Mouse (Mus musculus) embryonic facial prominence, embryonic 13.5 days (tissue): ENCODE data around the gene Bricd5. TPM values are rescaled to one million over a fixed set of nuclear protein-coding genes. Genes with fewer than 3 reads are reported as not detected.

Source experiments
- ATAC-seq: fragments of 200-750 bp; cut with Nextera tagmentation; 2 replicates; pipeline ENCODE4 v1.8.0; 2017; ENCODE audit warnings: low read depth; ENCODE audit not compliant: insufficient number of reproducible peaks, insufficient read depth, low FRiP score, low TSS enrichment
- H3K27ac ChIP-seq: fragments of 300-500 bp; sonication (generic); 2 replicates; pipeline ENCODE4 v1.5.1; 2015; ENCODE audit warnings: moderate library complexity, mild to moderate bottlenecking, inconsistent platforms
- H3K27me3 ChIP-seq: fragments of 300-500 bp; sonication (generic); 2 replicates; pipeline ENCODE4 v1.6.1; 2015; ENCODE audit warnings: mild to moderate bottlenecking, inconsistent platforms
- H3K36me3 ChIP-seq: fragments of 300-500 bp; sonication (generic); 2 replicates; pipeline ENCODE4 v1.6.1; 2015; ENCODE audit warnings: mild to moderate bottlenecking, inconsistent platforms
- H3K4me1 ChIP-seq: fragments of 300-500 bp; sonication (generic); 2 replicates; pipeline ENCODE4 v1.6.1; 2015; ENCODE audit warnings: inconsistent platforms
- H3K4me2 ChIP-seq: fragments of 300-500 bp; sonication (generic); 2 replicates; pipeline ENCODE4 v1.6.1; 2015; ENCODE audit warnings: moderate library complexity, mild to moderate bottlenecking, inconsistent platforms
- H3K4me3 ChIP-seq: fragments of 300-500 bp; sonication (generic); 2 replicates; pipeline ENCODE4 v1.5.1; 2015; ENCODE audit warnings: mild to moderate bottlenecking, inconsistent platforms
- H3K9ac ChIP-seq: fragments of 300-500 bp; sonication (generic); 2 replicates; pipeline ENCODE4 v1.6.1; 2015; ENCODE audit warnings: mild to moderate bottlenecking, inconsistent platforms
- H3K9me3 ChIP-seq: fragments of 300-500 bp; sonication (generic); 2 replicates; pipeline ENCODE4 v1.6.1; 2016; ENCODE audit warnings: inconsistent platforms
- WGBS: fragments of 180-500 bp; shearing (Covaris S2); methylation state at CpG from one replicate; pipeline ENCODE4 v1.1.7; 2015; ENCODE audit warnings: mixed read lengths; 5-methylcytosine and 5-hydroxymethylcytosine counted together
- polyA plus RNA-seq: library from polyadenylated mRNA; unstranded; fragments of >200 nt; fragmentation: Nextera tagmentation; extraction: Ambion mirVana; gene quantifications from 2 replicates; pipeline ENCODE4 v1.2.1, GENCODE M21; 2015

Gene Bricd5
- polyA plus RNA-seq, 1 experiment from 2014 or later: not detected

GRCm38 (mm10) chr17:24507129-24507664, 33.5 kb downstream of the Bricd5 start:
- no peaks in the 10 kb centered on the region for H3K9me3 ChIP-seq
- peaks cover 4% of the 10 kb centered on the region; the same call in 1 of the 2 replicates for H3K27me3 ChIP-seq
- peaks cover 73% of the 10 kb centered on the region for H3K36me3 ChIP-seq
- no peak overlapping the region for H3K4me2 ChIP-seq
- 0 out of 2 replicates have a peak overlapping the region, but pooled peaks have one; percentile 6 for H3K9ac ChIP-seq
- WGBS: 59% methylated on average over 19 of the region's 19 CpGs
- H3K4me1 ChIP-seq: peaks cover 10% of the 10 kb centered on the region
- H3K4me3 ChIP-seq: no peak overlapping the region
- no peak for ATAC-seq
- H3K27ac ChIP-seq: no peak overlapping the region

- peaks cover 4% of the 10 kb centered on the region; the same call in 1 of the 2 replicates for H3K27me3 ChIP-seq
- H3K4me3 ChIP-seq: no peak overlapping the region
- no peak overlapping the region for H3K27ac ChIP-seq
- H3K4me1 ChIP-seq: peaks cover 10% of the 10 kb centered on the region
- no peaks in the 10 kb centered on the region for H3K9me3 ChIP-seq
- H3K36me3 ChIP-seq: peaks cover 76% of the 10 kb centered on the region
- no peak for ATAC-seq
- no peak overlapping the region for H3K4me2 ChIP-seq
- H3K9ac ChIP-seq: 0 out of 2 replicates have a peak overlapping the region, but pooled peaks have one; percentile 16
- 78% methylated on average over 12 of the region's 12 CpGs for WGBS
These were observed 34.2 kb downstream of the Bricd5 start for GRCm38 (mm10) chr17:24507806-24508460.

DNA sequence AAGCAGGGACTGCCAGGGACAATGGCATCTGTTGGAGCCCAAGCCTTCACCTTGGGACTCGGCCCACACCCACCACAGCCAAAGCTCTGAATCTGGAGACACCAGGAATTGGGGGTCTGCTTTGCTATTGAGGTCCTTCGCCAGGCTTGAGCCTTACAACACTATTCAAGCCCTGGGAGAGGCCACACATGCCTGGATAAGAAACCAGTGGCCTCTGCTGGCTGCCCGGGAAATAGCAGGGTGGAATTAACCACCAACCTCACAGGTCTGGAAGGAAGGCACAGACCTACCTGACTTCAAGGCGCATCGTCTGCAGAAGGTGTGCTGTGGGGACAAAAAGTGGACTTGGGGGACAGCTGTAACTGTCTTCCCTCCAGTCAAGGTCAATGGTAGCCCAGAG, 39.9 kb downstream of the Bricd5 start:
- ATAC-seq: no peak
- 47% methylated on average over 5 of the region's 5 CpGs for WGBS
- peak overlapping the region; percentile 1; the same call in 1 of the 2 replicates for H3K4me3 ChIP-seq

DNA sequence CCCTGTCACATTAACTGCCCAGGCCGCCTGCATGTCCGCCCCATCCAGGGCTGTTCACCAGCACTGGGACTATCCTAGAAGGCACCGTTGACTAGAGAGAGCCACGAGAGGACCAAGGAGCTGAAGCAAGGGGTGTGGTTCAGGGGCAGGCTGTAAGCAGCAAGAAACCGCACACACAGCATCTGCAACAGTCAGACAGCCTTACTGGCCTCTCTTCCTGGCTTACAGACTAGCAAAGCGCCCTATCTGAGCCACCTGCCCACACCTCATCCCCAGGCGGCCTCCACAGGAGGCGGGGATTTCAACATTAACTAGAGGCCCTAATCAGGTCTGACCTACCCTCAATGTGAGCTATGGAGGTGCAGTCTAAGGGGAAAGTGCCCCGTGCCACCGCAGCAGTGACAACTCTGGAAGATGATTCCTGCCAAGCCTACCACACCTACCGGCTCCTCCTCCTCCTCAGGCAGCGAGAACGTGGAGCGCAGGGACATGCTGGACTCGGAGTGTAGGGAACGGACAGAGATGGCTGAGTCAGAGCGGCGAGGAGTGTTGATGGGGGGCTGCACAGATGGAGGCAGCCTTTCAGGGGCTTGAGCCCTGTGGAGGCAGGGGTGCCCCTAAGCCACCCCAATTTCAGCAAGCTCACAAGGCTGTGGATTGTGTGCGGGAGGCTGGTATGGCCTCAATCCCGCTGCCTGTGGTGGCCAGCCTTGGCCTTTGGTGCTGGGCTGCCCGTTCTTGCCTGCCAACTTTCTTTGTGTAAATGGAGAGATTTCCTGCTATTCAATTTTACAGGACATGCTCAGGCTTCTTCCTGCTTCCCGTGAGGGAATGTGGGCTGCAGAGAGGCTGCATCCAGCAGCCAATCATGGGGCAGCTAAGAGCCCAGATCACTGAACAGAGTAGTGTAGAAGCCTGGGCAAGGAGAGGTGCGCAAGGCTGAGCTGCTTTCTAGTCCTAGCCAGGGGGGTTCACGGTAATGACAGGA, 40.9 kb downstream of the Bricd5 start:
- Histone ChIP-seq H3K4me2 (peak overlapping the region; percentile 18), H3K36me3 (peaks cover 96% of the 10 kb centered on the region), H3K4me3 (0 out of 2 replicates have a peak overlapping the region, but pooled peaks have one; percentile 1), H3K9me3 (no peaks in the 10 kb centered on the region), H3K27me3 (no peaks in the 10 kb centered on the region), H3K27ac (peak overlapping the region; percentile 44; the same call in 1 of the 2 replicates), H3K9ac (0 out of 2 replicates have a peak overlapping the region, but pooled peaks have one; percentile 4), H3K4me1 (no peaks in the 10 kb centered on the region)
- 86% methylated on average over 24 of the region's 24 CpGs for WGBS
- no peak for ATAC-seq

More for the DNA sequence above, 39.9 kb downstream of the Bricd5 start:
- Histone ChIP-seq H3K9me3 (no peaks in the 10 kb centered on the region), H3K36me3 (peaks cover 97% of the 10 kb centered on the region), H3K27ac (no peak overlapping the region), H3K4me1 (no peaks in the 10 kb centered on the region), H3K27me3 (no peaks in the 10 kb centered on the region), H3K4me2 (peak overlapping the region; percentile 18; the same call in 1 of the 2 replicates), H3K9ac (0 out of 2 replicates have a peak overlapping the region, but pooled peaks have one; percentile 4)

GRCm38 (mm10) chr17:24520450-24520849, 46.8 kb downstream of the Bricd5 start:
- Histone ChIP-seq H3K4me2 (no peak overlapping the region), H3K9me3 (no peaks in the 10 kb centered on the region), H3K27me3 (no peaks in the 10 kb centered on the region), H3K36me3 (peaks cover 66% of the 10 kb centered on the region), H3K9ac (peak overlapping the region; percentile 4; the same call in 1 of the 2 replicates), H3K4me1 (peaks cover 5% of the 10 kb centered on the region; the same call in 1 of the 2 replicates), H3K27ac (no peak overlapping the region), H3K4me3 (no peak overlapping the region)
- WGBS: 88% methylated on average over 4 of the region's 4 CpGs
- no peak for ATAC-seq

DNA sequence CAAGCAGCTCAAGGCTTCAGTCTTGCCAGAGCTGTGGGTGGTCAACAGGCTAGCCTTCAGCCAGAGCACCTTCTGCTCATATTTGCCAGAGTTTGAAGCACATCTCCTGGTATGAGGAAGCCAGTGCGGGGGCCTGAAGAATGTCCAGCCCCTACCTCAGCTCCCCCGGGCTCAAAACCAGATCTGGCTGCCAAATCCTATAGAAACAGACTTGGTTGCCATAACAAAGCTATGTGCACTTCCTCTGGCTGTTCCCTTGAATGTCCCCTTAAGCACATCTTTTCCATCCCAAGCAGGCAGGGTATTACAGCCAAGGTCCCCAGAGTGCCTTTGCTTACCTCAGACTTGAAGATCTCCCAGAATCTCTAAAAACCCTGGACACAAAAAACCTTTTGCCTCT, 51.0 kb downstream of the Bricd5 start:
- Histone ChIP-seq H3K27ac (no peak overlapping the region), H3K36me3 (peaks cover 33% of the 10 kb centered on the region), H3K27me3 (no peaks in the 10 kb centered on the region), H3K9ac (peak overlapping the region; percentile 90), H3K9me3 (no peaks in the 10 kb centered on the region), H3K4me3 (no peak overlapping the region), H3K4me1 (peaks cover 26% of the 10 kb centered on the region), H3K4me2 (no peak overlapping the region)
- no peak for ATAC-seq
- 74% methylated on average over 2 of the region's 2 CpGs for WGBS

Other genes with a start within 250 kb of the Bricd5 start
- 61.9 and 63.1 TPM in 2 replicates for gene Ccnf, start 222.4 kb upstream of the Bricd5 start, polyA plus RNA-seq
- not detected in 2 replicates for gene Abca17, start 122.8 kb upstream of the Bricd5 start, polyA plus RNA-seq
- gene Abca3, start 121.9 kb upstream of the Bricd5 start, polyA plus RNA-seq: 5.3 and 6.5 TPM in 2 replicates
- 296 and 317 TPM in 2 replicates for gene Rnps1, start 59.3 kb upstream of the Bricd5 start, polyA plus RNA-seq
- 70.6 and 78.0 TPM in 2 replicates for gene Eci1, start 47.2 kb upstream of the Bricd5 start, polyA plus RNA-seq
- gene Dnase1l2, start 30.8 kb upstream of the Bricd5 start, polyA plus RNA-seq: 3.5 and 5.5 TPM in 2 replicates
- gene E4f1, start 3.6 kb upstream of the Bricd5 start, polyA plus RNA-seq: 44.4 and 46.4 TPM in 2 replicates
- gene Pgp, start 3.5 kb upstream of the Bricd5 start, polyA plus RNA-seq: 47.4 and 48.7 TPM in 2 replicates
- 32.5 and 33.2 TPM in 2 replicates for gene Mlst8, start 5.2 kb downstream of the Bricd5 start, polyA plus RNA-seq
- gene Caskin1, start 14.7 kb downstream of the Bricd5 start, polyA plus RNA-seq: 3.5 and 5.4 TPM in 2 replicates
- gene Traf7, start 54.1 kb downstream of the Bricd5 start, polyA plus RNA-seq: 96.1 and 97.1 TPM in 2 replicates
- gene Rab26, start 60.3 kb downstream of the Bricd5 start, polyA plus RNA-seq: 2.8 and 3.3 TPM in 2 replicates
- gene Pkd1, start 76.0 kb downstream of the Bricd5 start, polyA plus RNA-seq: 24.1 and 30.6 TPM in 2 replicates
- 60.9 and 69.9 TPM in 2 replicates for gene Tsc2, start 158.7 kb downstream of the Bricd5 start, polyA plus RNA-seq
- 24.2 TPM in 2 replicates for gene Nthl1, start 158.8 kb downstream of the Bricd5 start, polyA plus RNA-seq
- gene Slc9a3r2, start 176.4 kb downstream of the Bricd5 start, polyA plus RNA-seq: 50.2 and 50.4 TPM in 2 replicates
- gene Npw, start 184.6 kb downstream of the Bricd5 start, polyA plus RNA-seq: 0.74 and 1.2 TPM in 2 replicates
- gene Zfp598, start 195.8 kb downstream of the Bricd5 start, polyA plus RNA-seq: 21.4 and 22.1 TPM in 2 replicates
- gene Syngr3, start 216.1 kb downstream of the Bricd5 start, polyA plus RNA-seq: 4.6 and 4.9 TPM in 2 replicates
- gene Gfer, start 222.3 kb downstream of the Bricd5 start, polyA plus RNA-seq: 43.8 and 49.0 TPM in 2 replicates
- 2.6 and 3.5 TPM in 2 replicates for gene Noxo1, start 222.3 kb downstream of the Bricd5 start, polyA plus RNA-seq
- 74.2 and 81.6 TPM in 2 replicates for gene Tbl3, start 233.8 kb downstream of the Bricd5 start, polyA plus RNA-seq
- gene Rnf151, start 244.2 kb downstream of the Bricd5 start, polyA plus RNA-seq: 0.20 and 0.23 TPM in 2 replicates
- 1,313 and 1,443 TPM in 2 replicates for gene Rps2, start 244.2 kb downstream of the Bricd5 start, polyA plus RNA-seq